Mouse (Mus musculus): ENCODE measurements around the gene 0610040J01Rik. TPM values are rescaled to one million over a fixed set of nuclear protein-coding genes. Genes with fewer than 3 reads are reported as not detected.

Gene 0610040J01Rik
- total and polyA plus RNA-seq, 3 experiments = not detected

GRCm38 (mm10) chr5:63910171-63910960 is 98.2 kb downstream of the 0610040J01Rik start:
- H3K4me2 ChIP-seq (ENCODE audit: insufficient read depth, low read depth, poor library complexity, severe bottlenecking) = no peak overlapping the region
- peaks cover 0 to 25% of the 10 kb centered on the region in 2 experiments; a peak in 3 of 4 replicates for H3K4me1 ChIP-seq (ENCODE audit: control insufficient read depth in 1 of 2, insufficient read depth in 2 of 2)
- H3K36me3 ChIP-seq (replicated peaks in 1 of 2; ENCODE audit: control insufficient read depth in 1 of 2, insufficient read depth in 1 of 2, low read length in 1 of 2) = no peaks in the 10 kb centered on the region
- TF ChIP-seq GABPA (IDR thresholded peaks at IDR 0.05; ENCODE audit: insufficient replicate concordance, low read depth, low read length) (no peak), USF2 (conservative IDR thresholded peaks at IDR 0.05; ENCODE audit: low read depth, low read length) (no peak), POLR2A (IDR thresholded peaks at IDR 0.05; ENCODE audit: low read depth, low read length) (no peak)
- no peak overlapping the region for H3K4me3 ChIP-seq (replicated peaks in 1 of 3; ENCODE audit: low read depth in 2 of 3, low read length in 2 of 3, poor library complexity in 1 of 3)
- no peak overlapping the region for H3K9ac ChIP-seq (ENCODE audit: insufficient read depth, low read depth)
- H3K27ac ChIP-seq (ENCODE audit: insufficient read depth, low read depth) = no peak overlapping the region
- no peaks in the 10 kb centered on the region for H3K79me2 ChIP-seq (replicated peaks; ENCODE audit: control insufficient read depth, extremely low read depth, insufficient read depth, poor library complexity, severe bottlenecking)
- in situ Hi-C loops (cut with MboI; ENCODE audit: low pct_ligation_motif_present, low pct_unique_long_range_greater_than_20kb, low sequenced_read_pairs) (loop anchor here (5.0 to 25.0 kb wide), 2 partner anchors 47 to 352 kb away; no protein-coding TSS in a partner anchor), dilution Hi-C loops (cut with MboI; ENCODE audit: extremely low pct_ligation_motif_present, extremely low pct_unique_long_range_greater_than_20kb, low sequenced_read_pairs) (loop anchor here (25.0 kb wide), 1 partner anchor 152 kb away; no protein-coding TSS in a partner anchor)
- H3K27me3 ChIP-seq (replicated peaks) = no peaks in the 10 kb centered on the region
- no peak for DNase-seq (ENCODE audit: extremely low read depth)
- no peaks in the 10 kb centered on the region for H3K9me3 ChIP-seq (replicated peaks; ENCODE audit: low read length)

GRCm38 (mm10) chr5:63914896-63915295 is 102.7 kb downstream of the 0610040J01Rik start:
- Histone ChIP-seq H3K27ac (ENCODE audit: insufficient read depth, low read depth) (no peak overlapping the region), H3K4me2 (ENCODE audit: insufficient read depth, low read depth, poor library complexity, severe bottlenecking) (no peak overlapping the region)
- in situ Hi-C loops (cut with MboI; ENCODE audit: low pct_ligation_motif_present, low pct_unique_long_range_greater_than_20kb, low sequenced_read_pairs) = loop anchor here (5.0 to 25.0 kb wide), 2 partner anchors 42 to 347 kb away; no protein-coding TSS in a partner anchor

GRCm38 (mm10) chr5:63916457-63917139 is 104.4 kb downstream of the 0610040J01Rik start:
- no peak overlapping the region for H3K4me3 ChIP-seq (replicated peaks in 1 of 3; ENCODE audit: low read depth in 2 of 3, low read length in 2 of 3, poor library complexity in 1 of 3)
- H3K27me3 ChIP-seq (replicated peaks) = no peaks in the 10 kb centered on the region
- no peaks in the 10 kb centered on the region for H3K79me2 ChIP-seq (replicated peaks; ENCODE audit: control insufficient read depth, extremely low read depth, insufficient read depth, poor library complexity, severe bottlenecking)
- H3K36me3 ChIP-seq (replicated peaks in 1 of 2; ENCODE audit: control insufficient read depth in 1 of 2, insufficient read depth in 1 of 2, low read length in 1 of 2) = no peaks in the 10 kb centered on the region
- H3K9me3 ChIP-seq (replicated peaks; ENCODE audit: low read length) = no peaks in the 10 kb centered on the region
- H3K9ac ChIP-seq (ENCODE audit: insufficient read depth, low read depth) = no peak overlapping the region
- no peak overlapping the region for H3K4me2 ChIP-seq (ENCODE audit: insufficient read depth, low read depth, poor library complexity, severe bottlenecking)
- DNase-seq (ENCODE audit: extremely low read depth) = no peak
- no peak for TF ChIP-seq MAZ (IDR thresholded peaks at IDR 0.05; ENCODE audit: low read depth, low read length)
- TF ChIP-seq POLR2AphosphoS2 (IDR thresholded peaks at IDR 0.05; ENCODE audit: low read depth, low read length) = no peak
- no peak for TF ChIP-seq UBTF (IDR thresholded peaks at IDR 0.05; ENCODE audit: low read depth, low read length)
- no peak for TF ChIP-seq CTCF (conservative IDR thresholded peaks at IDR 0.05 in 1 of 2, IDR thresholded peaks at IDR 0.05 in 1 of 2; ENCODE audit: low read depth in 2 of 2, low read length in 2 of 2)
- no peak for TF ChIP-seq TCF12 (IDR thresholded peaks at IDR 0.05; ENCODE audit: low read depth, low read length)
- TF ChIP-seq MEF2A (IDR thresholded peaks at IDR 0.05; ENCODE audit: borderline replicate concordance, low read depth, low read length) = no peak
- TF ChIP-seq ZKSCAN1 (IDR thresholded peaks at IDR 0.05; ENCODE audit: borderline replicate concordance, low read depth, low read length) = no peak
- no peak for TF ChIP-seq ELF1 (IDR thresholded peaks at IDR 0.05; ENCODE audit: low read depth, low read length)
- no peak for TF ChIP-seq BHLHE40 (IDR thresholded peaks at IDR 0.05; ENCODE audit: low read depth, low read length)
- TF ChIP-seq POLR2A (IDR thresholded peaks at IDR 0.05; ENCODE audit: low read depth, low read length) = no peak
- TF ChIP-seq GABPA (IDR thresholded peaks at IDR 0.05; ENCODE audit: insufficient replicate concordance, low read depth, low read length) = no peak
- no peak for TF ChIP-seq MXI1 (IDR thresholded peaks at IDR 0.05; ENCODE audit: low read depth, low read length)
- TF ChIP-seq PAX5 (IDR thresholded peaks at IDR 0.05; ENCODE audit: low read length) = no peak
- no peak for TF ChIP-seq ZNF384 (IDR thresholded peaks at IDR 0.05; ENCODE audit: low read depth, low read length)
- no peak for TF ChIP-seq MYC (IDR thresholded peaks at IDR 0.05; ENCODE audit: low read depth, low read length)
- TF ChIP-seq USF2 (conservative IDR thresholded peaks at IDR 0.05; ENCODE audit: low read depth, low read length) = no peak
- no peak for TF ChIP-seq ZMIZ1 (IDR thresholded peaks at IDR 0.05; ENCODE audit: low read depth, low read length)
- no peak for TF ChIP-seq ETS1 (conservative IDR thresholded peaks at IDR 0.05; ENCODE audit: low read depth, low read length)
- no peak for TF ChIP-seq NELFE (IDR thresholded peaks at IDR 0.05; ENCODE audit: low read depth, low read length)
- no peak for TF ChIP-seq CHD1 (IDR thresholded peaks at IDR 0.05; ENCODE audit: low read depth, low read length)
- H3K4me1 ChIP-seq (ENCODE audit: control insufficient read depth in 1 of 2, insufficient read depth in 2 of 2) = no peaks in the 10 kb centered on the region
- dilution Hi-C loops (cut with MboI; ENCODE audit: extremely low pct_ligation_motif_present, extremely low pct_unique_long_range_greater_than_20kb, low sequenced_read_pairs) (loop anchor here (25.0 kb wide), 1 partner anchor 146 kb away; no protein-coding TSS in a partner anchor), in situ Hi-C loops (cut with MboI; ENCODE audit: low pct_ligation_motif_present, low pct_unique_long_range_greater_than_20kb, low sequenced_read_pairs) (loop anchor here (25.0 kb wide), 1 partner anchor 346 kb away; no protein-coding TSS in a partner anchor)
- no peak overlapping the region for H3K27ac ChIP-seq (ENCODE audit: insufficient read depth, low read depth)

More at GRCm38 (mm10) chr5:63914896-63915295, 102.7 kb downstream of the 0610040J01Rik start:
- no peaks in the 10 kb centered on the region for H3K27me3 ChIP-seq (replicated peaks)
- H3K79me2 ChIP-seq (replicated peaks; ENCODE audit: control insufficient read depth, extremely low read depth, insufficient read depth, poor library complexity, severe bottlenecking) = no peaks in the 10 kb centered on the region
- no peak overlapping the region for H3K4me3 ChIP-seq (replicated peaks in 1 of 3; ENCODE audit: low read depth in 2 of 3, low read length in 2 of 3, poor library complexity in 1 of 3)
- DNase-seq (ENCODE audit: extremely low read depth) = no peak
- no peak overlapping the region for H3K9ac ChIP-seq (ENCODE audit: insufficient read depth, low read depth)
- no peak for TF ChIP-seq CHD1 (IDR thresholded peaks at IDR 0.05; ENCODE audit: low read depth, low read length)
- TF ChIP-seq CTCF (conservative IDR thresholded peaks at IDR 0.05 in 1 of 2, IDR thresholded peaks at IDR 0.05 in 1 of 2; ENCODE audit: low read depth in 2 of 2, low read length in 2 of 2) = no peak
- no peak for TF ChIP-seq SIN3A (IDR thresholded peaks at IDR 0.05; ENCODE audit: low read length)
- no peak for TF ChIP-seq MYC (IDR thresholded peaks at IDR 0.05; ENCODE audit: low read depth, low read length)
- H3K9me3 ChIP-seq (replicated peaks; ENCODE audit: low read length) = no peaks in the 10 kb centered on the region
- no peaks in the 10 kb centered on the region for H3K4me1 ChIP-seq (ENCODE audit: control insufficient read depth in 1 of 2, insufficient read depth in 2 of 2)
- H3K36me3 ChIP-seq (replicated peaks in 1 of 2; ENCODE audit: control insufficient read depth in 1 of 2, insufficient read depth in 1 of 2, low read length in 1 of 2) = no peaks in the 10 kb centered on the region
- dilution Hi-C loops (cut with MboI; ENCODE audit: extremely low pct_ligation_motif_present, extremely low pct_unique_long_range_greater_than_20kb, low sequenced_read_pairs) = loop anchor here (25.0 kb wide), 1 partner anchor 147 kb away; no protein-coding TSS in a partner anchor

Measured in CH12.LX (cell line).